Mouse (Mus musculus) bone marrow, adult 2 months (tissue): Measurements from ENCODE around the gene Cd3e. TPM values are rescaled to one million over a fixed set of nuclear protein-coding genes. Genes with fewer than 3 reads are reported as not detected.

ENCODE experiments used
- H3K27ac ChIP-seq: fragments of 200-500 bp; 2 replicates; pipeline ENCODE4 v1.5.1; 2012; ENCODE audit warnings: low read depth, mild to moderate bottlenecking, control low read depth, inconsistent platforms, low read length; ENCODE audit not compliant: control insufficient read depth, poor library complexity, insufficient read depth
- H3K4me1 ChIP-seq: fragments of 200-500 bp; 2 replicates; pipeline ENCODE4 v1.6.1; 2011; ENCODE audit warnings: low read length; ENCODE audit not compliant: control insufficient read depth, insufficient read depth
- H3K4me3 ChIP-seq: fragments of 200-500 bp; replicated peaks from 2 replicates; pipeline ENCODE3; 2011; ENCODE audit warnings: mild to moderate bottlenecking, low read depth, low read length, control low read depth; ENCODE audit not compliant: control insufficient read depth
- CTCF ChIP-seq: fragments of 200-500 bp; IDR thresholded peaks from 2 replicates; pipeline ENCODE4 v1.5.1; 2011; ENCODE audit warnings: low read length, control low read depth; ENCODE audit not compliant: control insufficient read depth, insufficient read depth
- POLR2A ChIP-seq: fragments of 200-500 bp; IDR thresholded peaks from 2 replicates; pipeline ENCODE4 v1.6.1; 2011; ENCODE audit warnings: low read depth, mild to moderate bottlenecking, control low read depth, low read length, borderline replicate concordance; ENCODE audit not compliant: control insufficient read depth
- WGBS: fragments of 180-500 bp; shearing (Covaris S2); methylation state at CpG from one replicate; pipeline ENCODE4 v1.1.7; 2018; 5-methylcytosine and 5-hydroxymethylcytosine counted together
- polyA plus RNA-seq: library from polyadenylated mRNA; stranded (reverse); fragments of >200 nt; gene quantifications from 2 replicates; pipeline ENCODE4 v1.2.4, GENCODE M21; 2011; ENCODE audit warnings: low replicate concordance; ENCODE audit not compliant: missing spikeins, insufficient read depth, insufficient read length

Cd3e gene
- polyA plus RNA-seq, 1 experiment = 4.8 TPM

DNA sequence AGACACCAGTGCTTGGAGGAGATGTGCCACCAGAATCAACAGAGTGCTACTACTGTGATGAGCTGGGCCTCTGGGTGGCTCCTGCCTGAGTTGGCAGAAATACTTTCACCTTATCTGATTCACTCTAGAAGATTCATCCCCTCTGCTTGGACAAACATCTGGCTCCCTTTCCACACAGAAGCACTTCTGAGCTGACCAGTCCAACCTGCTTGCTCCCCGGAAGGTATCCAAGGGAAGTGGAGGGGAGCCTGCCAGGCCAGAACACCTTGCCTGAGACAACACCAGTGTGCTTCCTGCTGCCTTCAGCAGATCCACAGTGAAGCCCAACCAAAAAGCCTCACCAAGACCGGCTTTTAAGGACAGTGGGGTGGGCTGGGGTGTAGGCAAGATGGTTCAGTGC lies 14.8 kb upstream of the Cd3e start:
- TF ChIP-seq POLR2A (no peak), CTCF (no peak)
- 74% methylated on average over 2 of the region's 2 CpGs for WGBS
- H3K4me3 ChIP-seq = no peak overlapping the region
- H3K4me1 ChIP-seq = no peaks in the 10 kb centered on the region
- H3K27ac ChIP-seq = no peak overlapping the region

DNA sequence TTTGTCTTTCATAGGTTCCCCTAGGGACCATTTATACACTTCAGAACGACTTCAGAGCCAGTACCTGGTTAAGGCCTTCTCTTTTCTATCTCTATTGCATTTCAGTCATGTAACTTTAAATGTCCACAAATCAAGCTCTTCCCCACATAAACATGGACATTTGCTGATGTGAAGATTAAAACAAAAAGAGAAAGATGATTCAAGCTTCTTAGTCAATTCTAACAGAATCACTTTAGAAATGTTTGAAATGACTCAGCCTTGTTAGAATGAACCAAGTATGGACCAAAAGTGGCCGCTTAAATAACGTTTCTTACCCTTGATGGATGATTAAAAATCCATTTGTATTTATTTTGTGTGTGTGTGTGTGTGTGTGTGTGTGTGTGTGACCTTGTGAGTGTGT lies 14.2 kb upstream of the Cd3e start:
- WGBS = 55% methylated on average over 3 of the region's 3 CpGs
- Histone ChIP-seq H3K4me3 (no peak overlapping the region), H3K4me1 (no peaks in the 10 kb centered on the region), H3K27ac (no peak overlapping the region)
- no peak for TF ChIP-seq CTCF
- TF ChIP-seq POLR2A = no peak

DNA sequence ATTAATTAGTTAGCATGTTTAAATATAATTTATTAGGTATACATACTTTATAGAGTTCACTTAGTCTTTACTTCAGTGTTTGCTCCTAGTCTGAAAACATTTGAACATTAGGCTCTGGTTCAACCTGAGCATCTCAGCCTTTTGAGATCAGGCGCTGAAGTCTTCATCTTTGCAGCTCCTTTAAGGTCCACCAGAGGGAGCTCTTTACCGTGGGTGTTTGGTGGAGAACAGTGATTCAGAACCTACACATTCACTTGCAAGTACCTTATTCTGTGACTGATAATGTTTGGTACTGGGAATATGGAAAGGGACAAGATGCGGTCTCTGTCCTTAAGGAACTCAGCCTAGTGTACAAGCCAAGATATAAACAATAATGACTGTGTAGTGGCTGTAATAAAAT lies 13.4 kb upstream of the Cd3e start:
- Histone ChIP-seq H3K4me1 (no peaks in the 10 kb centered on the region), H3K27ac (no peak overlapping the region), H3K4me3 (no peak overlapping the region)
- TF ChIP-seq CTCF (peak; percentile 55), POLR2A (no peak)
- WGBS = 4% methylated on average over 3 of the region's 3 CpGs

DNA sequence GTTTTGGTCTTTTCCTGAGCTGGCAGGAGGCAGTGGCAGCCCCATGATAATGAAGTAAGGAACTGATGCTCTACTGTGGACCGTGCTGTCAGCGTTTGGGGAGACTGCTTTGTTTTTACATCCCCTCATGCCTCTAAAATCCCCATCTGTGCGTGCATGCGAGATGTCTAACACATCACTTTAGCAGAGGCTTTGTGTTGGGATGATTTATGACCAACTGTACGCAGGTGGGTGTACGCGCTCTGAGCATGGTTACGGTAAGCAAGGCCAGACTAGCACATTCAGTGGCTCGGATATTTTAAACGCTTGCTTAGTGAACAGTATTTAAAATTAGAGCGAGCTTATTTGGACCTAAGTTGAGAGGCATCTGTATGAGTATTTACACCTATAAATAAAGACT lies 8.6 kb upstream of the Cd3e start:
- H3K4me3 ChIP-seq = no peak overlapping the region
- no peak overlapping the region for H3K27ac ChIP-seq
- TF ChIP-seq CTCF (no peak), POLR2A (no peak)
- WGBS = 74% methylated on average over 11 of the region's 11 CpGs
- H3K4me1 ChIP-seq = no peaks in the 10 kb centered on the region

DNA sequence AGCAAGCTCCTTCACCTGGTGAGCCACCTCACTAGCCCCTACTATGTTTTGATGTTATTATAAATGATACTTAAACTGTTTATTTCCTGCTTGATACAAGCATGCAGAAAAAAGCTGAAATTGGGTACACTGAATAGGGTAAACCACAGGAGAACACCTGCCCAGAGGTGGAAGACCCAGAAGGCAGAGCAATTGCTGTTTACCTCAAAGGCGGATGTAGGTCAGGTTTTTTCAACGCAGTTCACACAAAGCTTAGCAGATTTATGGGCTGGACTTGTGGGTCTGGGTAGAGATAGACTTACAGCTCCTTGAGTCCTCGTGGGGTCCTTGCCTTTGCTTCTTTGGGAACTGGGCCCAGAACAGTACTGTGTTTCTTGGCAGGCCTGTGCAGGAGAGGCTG lies 6.4 kb upstream of the Cd3e start:
- TF ChIP-seq POLR2A (no peak), CTCF (no peak)
- Histone ChIP-seq H3K27ac (no peak overlapping the region), H3K4me1 (no peaks in the 10 kb centered on the region), H3K4me3 (no peak overlapping the region)
- 56% methylated on average over 3 of the region's 3 CpGs for WGBS

DNA sequence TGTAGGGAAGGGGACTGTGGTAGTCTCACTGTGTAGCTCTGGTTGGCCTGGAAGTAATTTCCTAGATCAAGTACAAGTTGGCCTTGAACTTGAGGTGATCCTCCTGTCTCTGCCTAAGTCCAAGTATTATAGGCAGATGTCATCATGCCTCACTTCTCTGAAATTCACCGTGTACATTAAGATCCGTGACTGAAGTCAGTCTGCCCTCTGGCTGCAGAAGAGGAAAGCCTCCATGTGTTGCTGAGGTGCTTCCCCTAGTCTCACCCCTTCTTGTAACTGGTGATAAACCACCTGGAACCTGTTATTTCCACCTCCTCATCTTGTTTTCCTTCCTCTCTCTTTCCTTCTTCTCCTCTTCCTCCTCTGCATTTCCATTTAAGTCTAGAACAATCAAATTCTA lies 5.5 kb upstream of the Cd3e start:
- no peak overlapping the region for H3K4me3 ChIP-seq
- H3K4me1 ChIP-seq = no peaks in the 10 kb centered on the region
- 10% methylated on average over 2 of the region's 2 CpGs for WGBS
- no peak for TF ChIP-seq POLR2A
- peak; percentile 46 for TF ChIP-seq CTCF
- H3K27ac ChIP-seq = no peak overlapping the region

DNA sequence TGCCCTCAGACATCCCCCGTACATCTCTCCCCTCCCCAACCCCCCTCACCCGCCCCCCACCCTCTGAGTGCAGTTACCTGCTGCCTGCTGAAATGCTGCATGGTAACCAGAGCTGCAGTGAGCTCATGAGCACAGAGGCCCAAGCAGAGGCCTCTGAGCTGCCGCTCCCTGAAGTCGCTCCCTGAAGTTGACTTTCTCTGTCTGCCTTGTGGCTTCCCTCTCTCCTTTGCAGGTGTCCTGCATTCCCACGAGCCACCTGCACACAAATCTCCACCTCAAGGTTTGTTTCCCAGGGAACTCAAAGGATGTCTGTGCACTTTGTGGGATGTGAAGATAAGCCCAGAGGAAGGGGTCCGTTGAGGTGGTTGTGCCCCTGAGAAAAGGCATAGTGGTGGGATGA lies 1.9 kb upstream of the Cd3e start:
- H3K27ac ChIP-seq = no peak overlapping the region
- no peaks in the 10 kb centered on the region for H3K4me1 ChIP-seq
- WGBS = 55% methylated on average over 6 of the region's 6 CpGs
- TF ChIP-seq POLR2A (no peak), CTCF (no peak)
- H3K4me3 ChIP-seq = no peak overlapping the region

DNA sequence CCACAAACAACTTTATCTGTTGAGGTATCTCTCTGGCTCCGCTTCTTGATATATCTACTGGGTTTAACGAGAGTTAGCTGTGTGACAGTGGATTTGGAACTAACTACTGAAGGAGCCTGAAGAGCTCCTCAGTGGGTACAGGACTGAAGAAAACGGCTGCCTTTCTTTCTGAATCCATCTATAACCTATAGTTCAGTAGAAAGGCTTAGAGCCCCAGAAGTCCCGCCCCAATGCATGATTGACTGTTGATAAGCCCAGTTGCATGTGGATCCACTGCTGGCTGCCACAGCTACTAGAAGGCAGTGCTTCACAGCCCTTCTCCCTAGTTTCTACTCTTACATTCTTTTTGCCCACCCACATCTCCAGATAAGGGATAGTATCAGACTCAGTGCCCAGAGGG lies 1.0 kb upstream of the Cd3e start:
- no peak for TF ChIP-seq CTCF
- TF ChIP-seq POLR2A = no peak
- Histone ChIP-seq H3K27ac (no peak overlapping the region), H3K4me3 (no peak overlapping the region), H3K4me1 (no peaks in the 10 kb centered on the region)
- WGBS = 42% methylated on average over 4 of the region's 4 CpGs

DNA sequence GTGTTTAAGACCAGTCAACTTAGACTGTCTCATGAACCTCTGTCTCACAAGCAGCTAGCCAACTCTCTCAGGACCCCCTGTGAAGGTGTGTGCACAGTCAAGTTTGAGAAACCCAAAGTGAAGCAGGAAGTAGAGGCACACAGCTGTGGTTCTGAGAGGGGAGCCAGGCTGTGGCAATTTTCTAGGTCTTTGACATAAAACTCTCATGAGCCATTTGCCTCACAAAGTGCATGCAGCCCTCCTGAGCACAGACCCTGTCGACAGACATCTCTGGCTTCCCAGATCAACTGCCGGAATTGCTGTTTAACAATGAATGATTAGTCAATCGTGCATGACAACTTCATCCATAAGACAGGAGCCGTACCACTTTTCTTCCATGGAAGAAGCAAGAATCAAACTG lies 1.1 kb downstream of the Cd3e start:
- H3K4me1 ChIP-seq = no peaks in the 10 kb centered on the region
- no peak overlapping the region for H3K4me3 ChIP-seq
- WGBS = 76% methylated on average over 4 of the region's 4 CpGs
- no peak for TF ChIP-seq POLR2A
- no peak for TF ChIP-seq CTCF
- no peak overlapping the region for H3K27ac ChIP-seq
